Mouse (Mus musculus): ENCODE results near the gene Pitpnc1. TPM values are rescaled to one million over a fixed set of nuclear protein-coding genes. Genes with fewer than 3 reads are reported as not detected.

The Pitpnc1 gene
- polyA plus RNA-seq, 1 experiment = 11.3 TPM

DNA sequence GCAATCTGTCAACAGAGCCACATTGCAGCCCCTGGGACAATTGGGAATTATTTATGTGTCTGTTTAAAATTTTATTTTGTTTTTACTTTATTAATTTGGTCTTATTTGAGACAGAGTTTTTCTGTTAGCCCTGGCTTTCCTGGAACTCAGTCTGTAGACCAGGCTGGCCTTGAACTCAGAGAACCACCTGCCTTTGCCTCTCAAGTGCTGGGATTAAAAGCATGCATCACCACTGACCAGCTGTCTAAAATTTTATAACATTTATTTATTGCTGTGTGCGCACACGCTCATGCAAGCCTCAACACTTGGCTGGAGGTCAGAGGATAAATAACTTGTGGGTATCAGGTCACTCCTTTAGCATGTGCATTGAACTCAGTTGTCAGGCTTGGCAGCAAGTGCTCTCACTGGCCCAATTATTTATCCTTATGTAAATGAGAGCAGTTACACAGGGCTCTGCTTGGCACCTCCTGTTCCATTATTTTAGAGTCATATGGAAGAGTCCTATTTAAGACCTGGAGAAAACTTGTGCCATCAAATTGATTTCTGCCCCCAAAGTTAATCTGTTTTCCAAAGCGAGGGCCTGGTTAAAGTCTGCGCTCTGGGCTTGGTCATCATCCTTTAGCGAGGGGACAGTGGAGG, 237.1 kb downstream of the Pitpnc1 start:
- peaks cover 14% of the 10 kb centered on the region; the same call in 1 of the 2 replicates for H3K36me3 ChIP-seq (ENCODE audit: control insufficient read depth, insufficient read depth, low read length)
- H3K4me3 ChIP-seq (ENCODE audit: control insufficient read depth, insufficient read depth, low read length) = no peak overlapping the region
- TF ChIP-seq POLR2A (IDR thresholded peaks at IDR 0.05; ENCODE audit: control insufficient read depth, extremely low read depth, insufficient read depth, low read length, poor library complexity) = no peak
- TF ChIP-seq CTCF (IDR thresholded peaks at IDR 0.05; ENCODE audit: borderline replicate concordance, control insufficient read depth, extremely low read depth, insufficient read depth, low read length, poor library complexity) = no peak

DNA sequence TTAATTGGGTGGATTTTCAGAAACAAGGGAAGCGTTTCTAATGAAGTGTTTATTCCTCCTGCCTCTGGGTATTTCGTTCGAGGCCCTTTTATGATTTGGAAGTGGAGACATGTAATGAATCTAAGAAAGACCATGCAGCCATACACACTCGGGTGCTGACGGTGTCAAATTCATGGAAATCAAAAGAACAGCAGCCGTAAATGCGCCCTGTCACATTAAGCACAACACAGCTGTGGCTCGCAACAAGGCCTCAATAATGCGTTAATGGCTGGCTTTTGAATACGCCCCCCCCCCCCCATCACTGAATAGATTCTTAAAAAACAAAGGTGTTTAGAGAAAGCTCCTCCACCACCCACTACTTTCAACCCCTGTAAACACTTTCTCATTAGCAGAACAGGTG, 240.4 kb downstream of the Pitpnc1 start:
- peaks cover 14% of the 10 kb centered on the region; the same call in 1 of the 2 replicates for H3K36me3 ChIP-seq (ENCODE audit: control insufficient read depth, insufficient read depth, low read length)
- H3K27me3 ChIP-seq (ENCODE audit: control insufficient read depth, insufficient read depth, low read length) = no peaks in the 10 kb centered on the region
- no peak overlapping the region for H3K27ac ChIP-seq (ENCODE audit: control insufficient read depth, insufficient read depth, low read length)
- WGBS = 94% methylated on average over 10 of the region's 10 CpGs
- no peak for DNase-seq
- H3K4me3 ChIP-seq (ENCODE audit: control insufficient read depth, insufficient read depth, low read length) = no peak overlapping the region
- TF ChIP-seq CTCF (IDR thresholded peaks at IDR 0.05; ENCODE audit: borderline replicate concordance, control insufficient read depth, extremely low read depth, insufficient read depth, low read length, poor library complexity) = no peak
- TF ChIP-seq POLR2A (IDR thresholded peaks at IDR 0.05; ENCODE audit: control insufficient read depth, extremely low read depth, insufficient read depth, low read length, poor library complexity) = no peak
- no peaks in the 10 kb centered on the region for H3K4me1 ChIP-seq (replicated peaks; ENCODE audit: control insufficient read depth, insufficient read depth, low read length)

More for the DNA sequence above, 237.1 kb downstream of the Pitpnc1 start:
- Histone ChIP-seq H3K4me1 (replicated peaks; ENCODE audit: control insufficient read depth, insufficient read depth, low read length) (no peaks in the 10 kb centered on the region), H3K27me3 (ENCODE audit: control insufficient read depth, insufficient read depth, low read length) (no peaks in the 10 kb centered on the region), H3K27ac (ENCODE audit: control insufficient read depth, insufficient read depth, low read length) (no peak overlapping the region)
- 95% methylated on average over 5 of the region's 5 CpGs for WGBS
- DNase-seq = no peak

DNA sequence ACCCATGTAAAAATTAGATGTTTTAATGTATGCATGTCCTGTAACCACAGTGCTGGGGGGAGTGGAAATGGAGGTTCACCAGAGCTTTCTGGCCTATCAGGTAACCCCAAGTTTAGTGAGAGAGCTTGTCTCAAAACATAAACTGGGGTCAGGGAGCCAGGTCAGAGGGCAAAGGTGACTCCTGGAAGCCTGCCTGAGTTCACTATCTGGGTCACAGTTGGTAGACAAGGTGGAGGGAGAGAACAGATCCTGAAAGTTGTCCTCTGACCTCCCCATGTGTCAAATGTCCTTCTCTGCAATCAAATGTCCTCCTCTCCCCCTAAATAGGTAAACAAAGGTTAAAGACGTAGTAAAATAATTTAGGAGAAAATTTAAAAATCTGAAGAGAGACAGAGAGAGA, 244.1 kb downstream of the Pitpnc1 start:
- TF ChIP-seq POLR2A (IDR thresholded peaks at IDR 0.05; ENCODE audit: control insufficient read depth, extremely low read depth, insufficient read depth, low read length, poor library complexity) = no peak
- no peak for TF ChIP-seq CTCF (IDR thresholded peaks at IDR 0.05; ENCODE audit: borderline replicate concordance, control insufficient read depth, extremely low read depth, insufficient read depth, low read length, poor library complexity)
- Histone ChIP-seq H3K27ac (ENCODE audit: control insufficient read depth, insufficient read depth, low read length) (no peak overlapping the region), H3K27me3 (ENCODE audit: control insufficient read depth, insufficient read depth, low read length) (no peaks in the 10 kb centered on the region), H3K36me3 (ENCODE audit: control insufficient read depth, insufficient read depth, low read length) (0 out of 2 replicates have a peak, but pooled peaks cover 3% of the 10 kb centered on the region), H3K4me3 (ENCODE audit: control insufficient read depth, insufficient read depth, low read length) (no peak overlapping the region), H3K4me1 (replicated peaks; ENCODE audit: control insufficient read depth, insufficient read depth, low read length) (no peaks in the 10 kb centered on the region)
- DNase-seq = no peak
- 100% methylated on average over 1 of the region's 1 CpGs for WGBS

DNA sequence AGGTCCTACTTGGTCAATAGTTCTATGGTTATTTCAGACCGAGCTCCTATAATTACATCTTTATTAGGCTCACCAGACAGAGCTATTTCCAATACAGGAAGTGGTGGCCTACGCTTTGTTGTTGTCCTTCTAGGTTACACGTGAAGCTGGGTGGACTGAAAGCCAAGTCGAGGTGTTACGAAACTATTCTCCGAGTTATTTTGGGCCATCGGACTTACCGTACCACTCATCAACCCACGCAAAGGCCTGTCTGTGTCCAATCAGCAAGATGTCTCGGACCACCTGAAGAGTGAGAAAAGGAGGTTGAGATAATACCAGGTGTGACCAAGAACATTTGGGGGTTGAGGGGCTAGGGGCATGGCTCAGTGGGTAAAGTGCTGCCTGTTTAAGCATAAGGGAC, 244.5 kb downstream of the Pitpnc1 start:
- H3K4me3 ChIP-seq (ENCODE audit: control insufficient read depth, insufficient read depth, low read length) = no peak overlapping the region
- no peaks in the 10 kb centered on the region for H3K27me3 ChIP-seq (ENCODE audit: control insufficient read depth, insufficient read depth, low read length)
- H3K36me3 ChIP-seq (ENCODE audit: control insufficient read depth, insufficient read depth, low read length) = no peaks in the 10 kb centered on the region
- no peak for DNase-seq
- WGBS = 95% methylated on average over 10 of the region's 10 CpGs
- no peak overlapping the region for H3K27ac ChIP-seq (ENCODE audit: control insufficient read depth, insufficient read depth, low read length)
- TF ChIP-seq CTCF (IDR thresholded peaks at IDR 0.05; ENCODE audit: borderline replicate concordance, control insufficient read depth, extremely low read depth, insufficient read depth, low read length, poor library complexity) (no peak), POLR2A (IDR thresholded peaks at IDR 0.05; ENCODE audit: control insufficient read depth, extremely low read depth, insufficient read depth, low read length, poor library complexity) (no peak)
- no peaks in the 10 kb centered on the region for H3K4me1 ChIP-seq (replicated peaks; ENCODE audit: control insufficient read depth, insufficient read depth, low read length)

DNA sequence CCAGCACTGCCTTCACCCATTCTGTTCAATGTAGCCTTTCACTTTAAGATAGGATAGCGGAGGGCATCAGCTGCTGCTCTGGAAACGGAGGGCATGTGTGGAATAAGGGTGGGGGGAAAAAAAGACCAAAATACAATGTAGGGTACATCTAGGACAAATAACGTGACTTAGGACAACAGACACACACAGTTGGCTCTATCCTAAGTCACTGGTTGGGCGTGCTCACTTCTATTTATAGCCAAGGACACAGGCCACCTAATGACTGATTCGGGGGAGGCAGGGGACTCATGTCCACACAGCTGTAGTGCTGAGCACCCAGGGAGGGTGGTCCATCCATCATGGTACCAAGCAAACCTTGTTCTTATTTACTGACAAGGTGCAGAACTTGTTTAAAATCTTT, 245.2 kb downstream of the Pitpnc1 start:
- no peak for TF ChIP-seq POLR2A (IDR thresholded peaks at IDR 0.05; ENCODE audit: control insufficient read depth, extremely low read depth, insufficient read depth, low read length, poor library complexity)
- no peak for TF ChIP-seq CTCF (IDR thresholded peaks at IDR 0.05; ENCODE audit: borderline replicate concordance, control insufficient read depth, extremely low read depth, insufficient read depth, low read length, poor library complexity)
- Histone ChIP-seq H3K27ac (ENCODE audit: control insufficient read depth, insufficient read depth, low read length) (no peak overlapping the region), H3K27me3 (ENCODE audit: control insufficient read depth, insufficient read depth, low read length) (no peaks in the 10 kb centered on the region), H3K4me3 (ENCODE audit: control insufficient read depth, insufficient read depth, low read length) (no peak overlapping the region), H3K4me1 (replicated peaks; ENCODE audit: control insufficient read depth, insufficient read depth, low read length) (no peaks in the 10 kb centered on the region), H3K36me3 (ENCODE audit: control insufficient read depth, insufficient read depth, low read length) (no peaks in the 10 kb centered on the region)
- 91% methylated on average over 5 of the region's 5 CpGs for WGBS
- DNase-seq = no peak

DNA sequence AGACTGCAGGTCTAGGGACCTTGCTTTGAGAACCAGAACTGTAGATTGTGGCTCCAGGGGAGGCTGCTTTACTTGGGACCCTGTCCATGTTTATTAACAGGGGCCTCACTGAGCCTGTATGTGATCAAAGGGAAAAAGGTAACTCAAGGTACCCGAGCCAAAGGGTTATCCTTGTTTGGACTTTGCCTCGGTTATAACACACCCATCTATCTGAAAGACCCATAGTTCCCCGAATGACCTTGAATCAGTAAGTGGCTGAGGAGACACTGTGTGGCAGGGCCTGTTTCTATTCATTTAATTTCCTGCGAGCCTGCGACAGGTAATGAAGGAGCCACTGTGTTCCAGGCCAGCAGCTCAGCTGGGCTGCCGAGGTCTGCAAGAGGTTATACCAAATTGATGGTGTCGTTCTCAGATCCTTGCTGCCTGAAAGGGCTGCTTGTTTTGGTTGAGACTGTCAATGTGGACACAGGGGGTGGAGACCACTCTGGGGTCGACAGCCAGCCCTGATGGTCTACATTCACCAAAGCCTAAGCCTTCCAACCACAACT, 246.8 kb downstream of the Pitpnc1 start:
- no peak for DNase-seq
- no peak overlapping the region for H3K27ac ChIP-seq (ENCODE audit: control insufficient read depth, insufficient read depth, low read length)
- no peaks in the 10 kb centered on the region for H3K27me3 ChIP-seq (ENCODE audit: control insufficient read depth, insufficient read depth, low read length)
- 93% methylated on average over 8 of the region's 8 CpGs for WGBS
- TF ChIP-seq POLR2A (IDR thresholded peaks at IDR 0.05; ENCODE audit: control insufficient read depth, extremely low read depth, insufficient read depth, low read length, poor library complexity) (no peak), CTCF (IDR thresholded peaks at IDR 0.05; ENCODE audit: borderline replicate concordance, control insufficient read depth, extremely low read depth, insufficient read depth, low read length, poor library complexity) (no peak)
- H3K4me1 ChIP-seq (replicated peaks; ENCODE audit: control insufficient read depth, insufficient read depth, low read length) = no peaks in the 10 kb centered on the region
- no peaks in the 10 kb centered on the region for H3K36me3 ChIP-seq (ENCODE audit: control insufficient read depth, insufficient read depth, low read length)
- no peak overlapping the region for H3K4me3 ChIP-seq (ENCODE audit: control insufficient read depth, insufficient read depth, low read length)

Measured in thymus, adult 2 months (tissue).